Mouse (Mus musculus): ENCODE measurements around the gene Vpreb2.
"Not testable (repeated sequence)": the region's sequence is repeated elsewhere in the genome, so short reads cannot be mapped to it uniquely, and the experiment has no call there.

GRCm38 (mm10) chr16:17956052-17956638 is 24.1 kb upstream of the Vpreb2 start:
- not testable (repeated sequence) for TF ChIP-seq CTCF, EP300 (IDR thresholded peaks at IDR 0.05; ENCODE audit: low read depth)

All from liver, embryonic 14.5 days (tissue).